Mouse (Mus musculus) forebrain, embryonic 11.5 days (tissue): ENCODE measurements around the gene Gm17693. TPM values are rescaled to one million over a fixed set of nuclear protein-coding genes. Genes with fewer than 3 reads are reported as not detected.
"Not testable (repeated sequence)": the region's sequence is repeated elsewhere in the genome, so short reads cannot be mapped to it uniquely, and the experiment has no call there.

Experiments used
- ATAC-seq: fragments of 200-750 bp; cut with Nextera tagmentation; replicated peaks from 2 replicates; pipeline ENCODE4 v1.8.0; 2017; ENCODE audit warnings: moderate TSS enrichment; ENCODE audit not compliant: low FRiP score
- DNase-seq: peaks from one replicate; pipeline ENCODE4 v3.0.0-alpha.2; 2017; ENCODE audit warnings: low spot score
- H3K27ac ChIP-seq: fragments of 300-500 bp; sonication (generic); 2 replicates; pipeline ENCODE4 v1.5.1; 2014; ENCODE audit warnings: low read depth, low read length
- H3K27me3 ChIP-seq: fragments of 300-500 bp; sonication (generic); 2 replicates; pipeline ENCODE4 v1.6.1; 2014; ENCODE audit warnings: mild to moderate bottlenecking, low read length, mixed read lengths; ENCODE audit not compliant: control insufficient read depth, insufficient read depth
- H3K36me3 ChIP-seq: fragments of 300-500 bp; sonication (generic); 2 replicates; pipeline ENCODE4 v1.6.1; 2014; ENCODE audit warnings: mild to moderate bottlenecking, low read length, moderate library complexity, mixed read lengths; ENCODE audit not compliant: control insufficient read depth, insufficient read depth
- H3K4me1 ChIP-seq: fragments of 300-500 bp; sonication (generic); replicated peaks from 2 replicates; pipeline ENCODE4 v1.6.1; 2014; ENCODE audit warnings: low read length, mixed read lengths; ENCODE audit not compliant: control insufficient read depth, insufficient read depth
- H3K4me2 ChIP-seq: fragments of 300-500 bp; sonication (generic); 2 replicates; pipeline ENCODE4 v1.6.1; 2014; ENCODE audit warnings: low read depth, mild to moderate bottlenecking, low read length, moderate library complexity, mixed read lengths; ENCODE audit not compliant: severe bottlenecking
- H3K4me3 ChIP-seq: fragments of 300-500 bp; sonication (generic); 2 replicates; pipeline ENCODE4 v1.5.1; 2014; ENCODE audit warnings: low read depth, low read length
- H3K9ac ChIP-seq: fragments of 300-500 bp; sonication (generic); 2 replicates; pipeline ENCODE4 v1.6.1; 2014; ENCODE audit warnings: low read length
- H3K9me3 ChIP-seq: fragments of 300-500 bp; sonication (generic); 2 replicates; pipeline ENCODE4 v1.6.1; 2016; ENCODE audit warnings: low read length, mixed read lengths; ENCODE audit not compliant: control insufficient read depth
- WGBS: fragments of 180-500 bp; shearing (Covaris S2); extraction: QIAGEN DNeasy Blood & Tissue Kit; methylation state at CpG from one replicate; pipeline ENCODE4 v1.1.7; 2014; 5-methylcytosine and 5-hydroxymethylcytosine counted together
- polyA plus RNA-seq: library from polyadenylated mRNA; unstranded; fragments of >200 nt; fragmentation: Nextera tagmentation; extraction: Ambion mirVana; gene quantifications from 2 replicates; pipeline ENCODE4 v1.2.1, GENCODE M21; 2014

Gm17693 gene
- not detected in 2 replicates for polyA plus RNA-seq

DNA sequence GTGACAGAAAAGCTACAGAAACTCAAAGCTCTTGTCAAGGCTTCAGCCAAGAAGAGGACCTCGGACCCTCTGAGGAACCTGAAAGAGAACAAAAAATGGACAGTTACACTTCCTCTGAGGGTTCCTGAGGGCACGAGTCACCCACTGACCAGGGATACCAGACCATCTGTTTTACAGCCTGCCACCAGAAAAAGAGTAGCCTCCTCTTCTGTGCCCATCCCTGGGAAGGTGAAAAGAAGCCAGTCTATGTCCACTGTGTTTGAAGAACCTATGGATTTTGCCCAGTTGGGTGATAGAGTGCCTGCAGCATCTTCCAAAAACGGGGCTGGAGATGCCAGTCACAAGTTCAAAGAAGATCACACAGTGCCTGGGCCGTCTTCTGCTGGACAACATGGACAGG, at the start of gene Gm17693:
Gene Gm17693 (plus strand): TSS at position 301 of the 400 bp plus-strand sequence.
- H3K9ac ChIP-seq, H3K4me3 ChIP-seq, H3K27me3 ChIP-seq, H3K4me1 ChIP-seq, ATAC-seq, H3K36me3 ChIP-seq, DNase-seq, H3K27ac ChIP-seq, H3K4me2 ChIP-seq, H3K9me3 ChIP-seq: not testable (repeated sequence)
- WGBS, result no CpG with 5 or more reads among the region's 4 CpGs
